Mouse (Mus musculus) left cerebral cortex, postnatal 10 days (tissue): ENCODE results near the gene B3gnt7. TPM values are rescaled to one million over a fixed set of nuclear protein-coding genes. Genes with fewer than 3 reads are reported as not detected.
A peak's percentile ranks its signal among the peaks of the same experiment; 100 is the strongest.

ENCODE experiments used
- DNase-seq, 2 experiments: peaks; one replicate each; pipeline ENCODE4 v3.0.0; 2021 to 2022; ENCODE audit warnings: low spot score in 2 of 2, mixed read lengths in 1 of 2; ENCODE audit errors: extremely low spot score in 1 of 2
- intact Hi-C: fragments of 180-260 bp; cut with DNase I; formaldehyde crosslinking; loops from one replicate; pipeline ENCODE4 v1.15.1; 2025
- total RNA-seq, 2 experiments: library from RNA; stranded (reverse); gene quantifications; 2 replicates each; pipeline ENCODE4 v1.2.3; 2021

Gene B3gnt7
- total RNA-seq, 2 experiments from 2014 or later = 2.4 to 3.1 TPM

DNA sequence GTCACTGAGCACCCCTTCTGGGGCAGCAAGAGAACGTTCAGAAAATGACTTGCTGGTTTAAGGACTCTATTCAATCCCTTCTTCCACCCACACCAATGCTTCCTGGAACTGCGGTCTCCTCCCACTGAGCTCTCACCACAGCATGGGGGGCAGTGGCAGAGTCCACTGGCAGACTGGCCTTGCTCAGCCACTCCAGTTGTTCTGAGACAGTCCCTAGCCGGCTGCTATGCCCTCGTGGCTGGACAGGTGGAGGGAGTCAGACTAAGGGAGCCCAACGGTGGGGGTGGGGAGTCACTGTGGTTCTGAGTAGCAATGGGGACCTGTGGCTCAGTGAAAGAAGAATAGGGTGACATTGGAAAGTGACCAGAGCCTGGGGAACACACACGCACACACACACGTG, 1.9 kb upstream of the B3gnt7 start:
- intact Hi-C loops = no loop called here
- no peak for DNase-seq

DNA sequence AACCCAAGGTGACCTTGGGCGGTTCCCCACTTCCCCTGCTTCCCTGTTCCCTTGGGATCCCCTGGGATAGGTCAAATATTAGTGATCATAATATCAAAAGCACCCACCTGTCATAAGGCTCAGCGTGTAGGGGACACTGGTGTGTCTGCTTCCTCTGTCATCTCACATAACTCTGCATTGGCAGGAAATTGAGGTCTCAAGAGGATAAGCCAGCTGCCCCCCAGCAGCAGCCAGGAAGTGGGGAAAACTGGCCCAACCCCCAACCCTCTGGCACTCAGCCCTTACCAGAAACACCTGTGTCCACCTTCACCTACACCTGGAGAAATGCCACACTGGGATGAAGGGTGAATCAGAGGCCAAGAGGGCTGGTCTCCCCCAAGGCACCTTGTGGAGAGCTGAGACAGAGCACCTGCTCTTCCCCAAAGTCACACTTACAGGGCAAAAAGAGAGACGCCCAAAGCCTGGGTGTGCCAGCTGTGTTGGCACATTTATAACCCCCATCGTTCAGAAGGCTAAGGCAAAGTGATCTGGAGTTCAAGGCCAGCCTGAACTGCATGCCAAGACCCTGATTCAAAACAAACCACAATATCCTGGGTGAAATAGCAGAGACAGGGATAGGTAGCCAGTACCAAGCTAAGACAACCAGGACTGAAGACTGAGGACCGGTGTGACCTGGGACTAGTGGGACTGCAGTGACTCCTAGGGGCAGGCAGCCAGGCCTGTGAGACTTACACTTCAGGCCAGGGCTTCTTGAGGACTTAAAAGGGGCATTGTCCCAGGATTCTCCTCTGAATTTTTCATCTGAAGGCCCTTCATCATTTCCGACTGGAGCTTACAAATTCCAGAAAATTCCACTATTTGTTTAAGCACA, 1.2 kb upstream of the B3gnt7 start:
- no peak for DNase-seq

DNA sequence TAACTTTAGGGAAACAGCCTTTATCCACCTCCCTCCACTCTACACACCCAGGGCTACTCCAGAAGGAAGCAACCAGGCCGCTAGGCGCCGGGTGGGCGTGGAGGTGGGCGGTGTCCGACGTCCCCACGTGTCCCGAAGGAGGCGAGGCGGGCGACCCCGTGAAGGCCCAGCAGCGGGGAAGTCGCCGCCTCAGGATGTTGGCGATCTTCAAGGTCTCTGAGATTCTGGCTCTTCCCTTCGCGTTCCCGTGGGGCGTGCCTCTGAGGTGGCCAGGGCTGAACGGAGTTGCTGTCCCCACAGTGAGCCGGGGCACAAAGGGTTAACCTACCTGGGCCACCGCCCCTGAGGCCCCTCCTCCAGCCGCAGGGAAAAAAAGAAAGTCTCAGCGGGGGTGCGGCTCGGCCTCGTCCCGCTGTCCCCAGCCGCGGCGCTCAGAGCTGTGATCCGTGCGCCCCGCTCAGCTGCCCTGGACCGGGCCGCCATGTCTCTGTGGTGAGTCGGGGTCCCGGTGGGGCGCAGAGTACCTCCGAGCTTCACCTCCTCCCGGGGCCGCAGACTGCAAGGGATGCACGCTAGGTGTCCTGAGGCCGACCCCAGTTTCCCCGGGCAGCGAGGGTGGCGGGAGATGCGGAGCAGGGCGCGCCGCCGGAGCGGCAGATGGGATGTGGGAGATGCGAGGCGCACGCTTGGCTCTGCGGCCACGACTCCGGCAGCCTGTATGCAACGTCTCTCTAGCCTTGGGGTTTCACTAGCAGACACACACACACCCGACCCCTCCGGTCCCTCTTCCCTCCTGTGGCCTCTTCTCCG, 636 bp downstream of the B3gnt7 start:
- DNase-seq = peak; percentile 38 to 90
- intact Hi-C loops = no loop called here

More for the DNA sequence above, 1.2 kb upstream of the B3gnt7 start:
- intact Hi-C loops = no loop called here

- DNase-seq = no peak
- intact Hi-C loops = no loop called here
Measured at GRCm38 (mm10) chr1:86303873-86304250, 1.2 kb downstream of the B3gnt7 start.

- DNase-seq = no peak
- intact Hi-C loops = no loop called here
Measured at GRCm38 (mm10) chr1:86306686-86307085, 4.1 kb downstream of the B3gnt7 start.

- intact Hi-C loops = no loop called here
- no peak for DNase-seq
Measured at GRCm38 (mm10) chr1:86307177-86307762, 4.6 kb downstream of the B3gnt7 start.

DNA sequence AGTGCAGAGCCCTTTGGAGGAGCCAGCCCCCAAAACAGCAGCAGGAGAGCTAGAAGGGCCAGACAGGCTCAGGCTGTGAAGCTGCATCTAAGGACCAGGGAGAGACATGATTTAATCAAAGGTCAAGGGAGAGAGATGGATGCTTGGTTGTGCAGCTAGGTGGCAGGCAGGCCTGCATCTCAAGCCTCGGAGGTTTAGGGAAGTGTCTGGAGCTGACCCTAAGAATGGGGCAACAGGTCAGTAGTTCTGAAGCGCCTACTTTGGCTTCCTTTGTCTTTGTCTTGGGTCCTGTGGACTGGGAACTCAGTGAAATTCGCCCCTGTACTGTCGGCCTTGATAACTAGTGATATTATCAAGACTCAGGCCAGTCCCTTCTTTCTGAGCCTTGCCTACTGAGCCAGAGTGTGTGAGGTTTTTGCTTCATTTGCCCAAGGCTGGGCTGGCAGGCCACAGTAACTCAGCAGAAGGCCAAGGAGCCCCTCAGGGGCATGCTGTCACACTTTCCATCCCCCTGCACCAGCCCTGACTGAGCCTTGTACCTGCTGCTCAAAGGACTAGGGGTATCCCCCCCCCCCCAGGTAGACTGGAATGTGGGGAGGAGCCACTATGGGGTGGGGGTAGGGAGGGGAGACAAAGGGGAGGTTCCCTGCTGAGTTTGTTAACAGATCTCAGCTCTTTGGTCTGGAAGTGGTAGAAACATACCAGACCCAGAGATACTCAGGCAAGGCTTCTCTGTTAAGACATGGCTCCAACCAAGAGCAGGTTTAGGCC, 5.4 kb downstream of the B3gnt7 start:
- intact Hi-C loops = no loop called here
- DNase-seq = no peak

- intact Hi-C loops = no loop called here
- DNase-seq = no peak
Measured at GRCm38 (mm10) chr1:86309270-86309833, 6.7 kb downstream of the B3gnt7 start.

DNA sequence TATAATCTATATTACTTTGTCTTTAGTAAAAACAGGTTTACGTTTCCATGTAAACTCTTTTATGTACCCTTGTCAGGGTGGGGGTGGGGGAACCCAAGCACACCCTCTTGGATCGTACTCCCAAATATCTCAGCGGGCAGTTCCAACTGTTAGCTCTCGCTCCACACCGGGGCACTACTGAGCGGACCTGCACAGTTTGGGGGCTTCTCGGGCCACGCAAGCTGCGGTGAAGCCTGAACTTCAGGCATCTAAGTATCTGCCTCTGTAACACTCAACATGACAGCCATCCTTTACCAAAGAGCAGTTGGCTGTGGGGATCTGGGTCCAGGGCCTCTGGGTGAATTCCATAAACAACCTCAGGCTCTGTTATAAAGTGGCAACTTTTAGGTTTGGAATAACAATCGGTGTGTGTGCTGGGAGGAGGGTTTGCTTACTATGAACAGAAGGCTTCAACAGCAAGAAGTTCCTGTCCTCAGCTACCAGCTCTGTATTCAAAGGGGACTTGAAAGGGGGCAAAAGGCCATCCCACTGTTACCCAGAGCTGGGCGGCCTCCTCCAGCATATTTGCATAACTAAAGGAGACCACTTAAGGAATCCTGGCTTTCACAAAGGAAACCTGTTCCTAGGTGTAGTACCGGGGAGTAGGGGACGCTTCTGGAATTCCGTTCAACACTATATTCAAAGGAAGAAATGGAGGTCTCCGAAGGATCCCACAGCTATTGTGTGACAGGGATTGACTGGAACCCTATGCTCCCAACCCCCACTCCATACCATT, 8.1 kb downstream of the B3gnt7 start:
- intact Hi-C loops = no loop called here
- DNase-seq = no peak

DNA sequence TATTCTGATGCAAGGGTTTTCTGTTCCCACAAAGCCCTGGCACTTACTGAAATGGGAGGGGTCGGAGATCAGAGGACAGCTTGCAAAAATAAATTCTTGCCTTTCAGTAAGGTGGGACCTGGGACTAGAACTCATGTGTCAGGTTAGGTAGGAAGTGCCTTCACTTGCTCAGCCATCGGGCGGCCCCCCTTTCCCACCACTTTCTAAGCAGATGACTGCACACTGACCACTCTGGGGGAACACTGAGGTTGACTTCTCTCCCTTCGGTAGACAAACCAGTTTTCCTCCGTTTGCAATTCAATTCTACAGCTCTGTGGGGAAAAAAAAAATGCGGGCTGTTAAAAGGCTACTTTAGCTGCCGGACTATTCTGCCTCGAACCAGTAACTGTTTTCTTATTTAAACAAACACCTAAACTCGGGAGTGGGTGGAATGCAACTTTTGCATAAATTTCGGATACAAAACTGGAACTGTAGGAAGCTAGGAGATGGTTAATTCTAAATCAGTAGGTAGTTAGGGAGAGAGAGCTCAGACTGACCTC, 8.9 kb downstream of the B3gnt7 start:
- intact Hi-C loops = no loop called here
- DNase-seq = no peak

DNA sequence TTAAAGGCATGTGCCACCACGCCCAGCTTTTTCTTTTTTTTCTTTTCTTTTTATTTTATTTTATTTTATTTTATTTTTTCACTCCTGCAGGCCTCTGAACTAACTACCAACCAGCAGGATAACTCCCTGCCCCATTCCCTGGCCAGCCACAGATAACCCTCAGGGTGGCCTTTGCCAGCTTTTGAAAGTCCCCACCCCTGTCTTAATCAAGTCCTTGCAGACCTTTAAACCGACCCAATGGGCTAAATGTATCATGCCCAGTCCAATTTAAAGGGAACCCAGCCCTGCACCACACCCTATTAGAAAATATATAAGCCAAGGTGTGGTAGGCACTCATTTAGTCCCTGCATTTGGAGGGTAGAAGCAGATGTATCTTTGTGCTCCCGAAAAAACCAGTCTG, 9.6 kb downstream of the B3gnt7 start:
- no peak for DNase-seq
- intact Hi-C loops = no loop called here

GRCm38 (mm10) chr1:86313096-86313771, 10.6 kb downstream of the B3gnt7 start:
- intact Hi-C loops = no loop called here
- DNase-seq = no peak

- DNase-seq = peak in 1 of 2 experiments; percentile 44
- intact Hi-C loops = no loop called here
Measured at GRCm38 (mm10) chr1:86313772-86314125, 11.1 kb downstream of the B3gnt7 start.

DNA sequence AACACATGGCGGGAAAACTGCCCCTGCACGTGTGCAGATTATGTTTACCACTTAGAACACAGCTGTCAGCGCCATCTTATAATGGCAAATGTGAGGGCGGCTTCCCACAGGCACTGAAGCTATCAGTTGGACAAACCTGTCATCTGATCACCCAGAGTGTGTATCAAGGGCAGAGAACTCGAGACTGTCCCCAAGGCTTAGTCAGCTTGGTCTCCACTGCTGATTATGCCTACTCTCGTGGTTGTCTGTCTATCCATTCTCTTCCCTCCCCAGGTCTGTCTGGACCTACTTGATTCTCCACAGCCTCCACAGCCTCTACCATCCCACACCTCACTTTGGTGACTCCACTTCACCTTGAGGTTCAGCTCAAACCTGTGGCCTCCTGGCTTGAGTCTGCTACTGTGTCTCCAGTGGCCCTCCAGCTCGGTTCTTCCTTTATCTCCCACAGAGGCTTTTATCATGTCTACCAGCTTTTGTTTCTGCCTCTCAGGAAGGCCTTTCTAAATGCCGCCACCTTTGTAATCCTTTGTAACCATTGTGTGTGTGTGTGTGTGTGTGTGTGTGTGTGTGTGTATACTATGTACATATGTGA, 18.3 kb downstream of the B3gnt7 start:
- intact Hi-C loops = no loop called here
- no peak for DNase-seq

DNA sequence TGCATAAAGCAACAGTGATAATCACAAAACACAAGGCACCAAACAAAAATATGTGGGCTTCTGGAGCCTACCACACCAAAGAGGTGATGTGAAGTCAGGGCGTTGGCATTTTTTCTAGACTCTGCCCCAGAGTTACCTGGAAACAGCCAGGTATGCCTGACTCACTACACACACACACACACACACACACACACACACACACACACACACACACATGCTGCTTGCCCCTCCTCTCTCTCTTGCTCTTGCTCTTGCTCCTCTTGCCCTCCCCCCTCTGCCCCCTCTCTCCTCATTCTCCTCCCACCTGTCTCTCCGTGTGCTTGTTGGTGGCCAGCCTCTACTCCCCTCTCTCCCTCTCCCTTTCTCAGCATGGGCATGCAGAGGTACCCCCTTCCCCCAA, 33.7 kb downstream of the B3gnt7 start:
- DNase-seq = no peak
- intact Hi-C loops = loop anchor here (5.0 kb wide), 1 partner anchor 159 kb away; no protein-coding TSS in a partner anchor

- intact Hi-C loops = loop anchor here (2.0 to 5.0 kb wide), 2 partner anchors 124 to 162 kb away; no protein-coding TSS in a partner anchor
- peak; percentile 79 to 88 for DNase-seq
Measured at GRCm38 (mm10) chr1:86339156-86339812, 36.7 kb downstream of the B3gnt7 start.
